Mouse (Mus musculus): Measurements from ENCODE around the gene Aff1. TPM values are rescaled to one million over a fixed set of nuclear protein-coding genes. Genes with fewer than 3 reads are reported as not detected.
A peak's percentile ranks its signal among the peaks of the same experiment; 100 is the strongest.

Aff1 gene
- polyA plus RNA-seq, 1 experiment from 2014 or later: 6.8 TPM

GRCm38 (mm10) chr5:103709044-103709443, 16.9 kb downstream of the Aff1 start:
- no peak overlapping the region for H3K4me3 ChIP-seq (ENCODE audit: low read depth, low read length)
- H3K27me3 ChIP-seq (replicated peaks; ENCODE audit: control insufficient read depth, insufficient read depth, low read length): no peaks in the 10 kb centered on the region
- no peaks in the 10 kb centered on the region for H3K4me1 ChIP-seq (replicated peaks; ENCODE audit: control insufficient read depth, insufficient read depth, low read length)
- no peaks in the 10 kb centered on the region for H3K9me3 ChIP-seq (ENCODE audit: control insufficient read depth)
- peak; percentile 85 for ATAC-seq
- WGBS: 56% methylated on average over 3 of the region's 3 CpGs
- no peak overlapping the region for H3K9ac ChIP-seq (ENCODE audit: low read depth, low read length)
- TF ChIP-seq CTCF (IDR thresholded peaks at IDR 0.05; ENCODE audit: low read depth): no peak
- no peaks in the 10 kb centered on the region for H3K36me3 ChIP-seq (ENCODE audit: control insufficient read depth, insufficient read depth)
- H3K4me2 ChIP-seq (replicated peaks; ENCODE audit: low read depth): no peak overlapping the region
- H3K27ac ChIP-seq (ENCODE audit: low read depth, low read length): no peak overlapping the region

GRCm38 (mm10) chr5:103711886-103712285, 19.7 kb downstream of the Aff1 start:
- ATAC-seq: no peak
- WGBS: 65% methylated on average over 2 of the region's 2 CpGs
- H3K4me3 ChIP-seq (ENCODE audit: low read depth, low read length): no peak overlapping the region
- no peak overlapping the region for H3K9ac ChIP-seq (ENCODE audit: low read depth, low read length)
- no peak overlapping the region for H3K4me2 ChIP-seq (replicated peaks; ENCODE audit: low read depth)
- no peaks in the 10 kb centered on the region for H3K4me1 ChIP-seq (replicated peaks; ENCODE audit: control insufficient read depth, insufficient read depth, low read length)
- no peaks in the 10 kb centered on the region for H3K27me3 ChIP-seq (replicated peaks; ENCODE audit: control insufficient read depth, insufficient read depth, low read length)
- no peak overlapping the region for H3K27ac ChIP-seq (ENCODE audit: low read depth, low read length)
- TF ChIP-seq CTCF (IDR thresholded peaks at IDR 0.05; ENCODE audit: low read depth): no peak
- no peaks in the 10 kb centered on the region for H3K36me3 ChIP-seq (ENCODE audit: control insufficient read depth, insufficient read depth)
- no peaks in the 10 kb centered on the region for H3K9me3 ChIP-seq (ENCODE audit: control insufficient read depth)

- Histone ChIP-seq H3K27me3 (replicated peaks; ENCODE audit: control insufficient read depth, insufficient read depth, low read length) (no peaks in the 10 kb centered on the region), H3K4me2 (replicated peaks; ENCODE audit: low read depth) (no peak overlapping the region), H3K27ac (ENCODE audit: low read depth, low read length) (no peak overlapping the region), H3K9me3 (ENCODE audit: control insufficient read depth) (no peaks in the 10 kb centered on the region), H3K9ac (ENCODE audit: low read depth, low read length) (no peak overlapping the region), H3K4me3 (ENCODE audit: low read depth, low read length) (no peak overlapping the region), H3K36me3 (ENCODE audit: control insufficient read depth, insufficient read depth) (no peaks in the 10 kb centered on the region), H3K4me1 (replicated peaks; ENCODE audit: control insufficient read depth, insufficient read depth, low read length) (no peaks in the 10 kb centered on the region)
- no peak for ATAC-seq
- 76% methylated on average over 2 of the region's 2 CpGs for WGBS
- TF ChIP-seq CTCF (IDR thresholded peaks at IDR 0.05; ENCODE audit: low read depth): no peak
These were observed 21.2 kb downstream of the Aff1 start for GRCm38 (mm10) chr5:103713422-103713821.

- no peak overlapping the region for H3K27ac ChIP-seq (ENCODE audit: low read depth, low read length)
- no peaks in the 10 kb centered on the region for H3K4me1 ChIP-seq (replicated peaks; ENCODE audit: control insufficient read depth, insufficient read depth, low read length)
- H3K9me3 ChIP-seq (ENCODE audit: control insufficient read depth): no peaks in the 10 kb centered on the region
- ATAC-seq: no peak
- no peaks in the 10 kb centered on the region for H3K27me3 ChIP-seq (replicated peaks; ENCODE audit: control insufficient read depth, insufficient read depth, low read length)
- H3K4me3 ChIP-seq (ENCODE audit: low read depth, low read length): no peak overlapping the region
- no peak overlapping the region for H3K9ac ChIP-seq (ENCODE audit: low read depth, low read length)
- WGBS: 87% methylated on average over 6 of the region's 6 CpGs
- TF ChIP-seq CTCF (IDR thresholded peaks at IDR 0.05; ENCODE audit: low read depth): no peak
- no peak overlapping the region for H3K4me2 ChIP-seq (replicated peaks; ENCODE audit: low read depth)
- no peaks in the 10 kb centered on the region for H3K36me3 ChIP-seq (ENCODE audit: control insufficient read depth, insufficient read depth)
These were observed 22.8 kb downstream of the Aff1 start for GRCm38 (mm10) chr5:103714943-103715342.

- 82% methylated on average over 5 of the region's 5 CpGs for WGBS
- ATAC-seq: no peak
These were observed 24.7 kb downstream of the Aff1 start for GRCm38 (mm10) chr5:103716824-103717342.

GRCm38 (mm10) chr5:103719131-103719530, 27.0 kb downstream of the Aff1 start:
- Histone ChIP-seq H3K9me3 (ENCODE audit: control insufficient read depth) (no peaks in the 10 kb centered on the region), H3K36me3 (ENCODE audit: control insufficient read depth, insufficient read depth) (no peaks in the 10 kb centered on the region), H3K4me3 (ENCODE audit: low read depth, low read length) (no peak overlapping the region), H3K4me1 (replicated peaks; ENCODE audit: control insufficient read depth, insufficient read depth, low read length) (no peaks in the 10 kb centered on the region), H3K9ac (ENCODE audit: low read depth, low read length) (no peak overlapping the region), H3K27me3 (replicated peaks; ENCODE audit: control insufficient read depth, insufficient read depth, low read length) (no peaks in the 10 kb centered on the region), H3K4me2 (replicated peaks; ENCODE audit: low read depth) (no peak overlapping the region), H3K27ac (ENCODE audit: low read depth, low read length) (no peak overlapping the region)
- no peak for ATAC-seq
- 44% methylated on average over 6 of the region's 6 CpGs for WGBS
- TF ChIP-seq CTCF (IDR thresholded peaks at IDR 0.05; ENCODE audit: low read depth): no peak

More at GRCm38 (mm10) chr5:103716824-103717342, 24.7 kb downstream of the Aff1 start:
- Histone ChIP-seq H3K4me3 (ENCODE audit: low read depth, low read length) (no peak overlapping the region), H3K27ac (ENCODE audit: low read depth, low read length) (no peak overlapping the region), H3K36me3 (ENCODE audit: control insufficient read depth, insufficient read depth) (no peaks in the 10 kb centered on the region), H3K27me3 (replicated peaks; ENCODE audit: control insufficient read depth, insufficient read depth, low read length) (no peaks in the 10 kb centered on the region), H3K9ac (ENCODE audit: low read depth, low read length) (no peak overlapping the region), H3K4me1 (replicated peaks; ENCODE audit: control insufficient read depth, insufficient read depth, low read length) (no peaks in the 10 kb centered on the region), H3K9me3 (ENCODE audit: control insufficient read depth) (no peaks in the 10 kb centered on the region), H3K4me2 (replicated peaks; ENCODE audit: low read depth) (no peak overlapping the region)
- no peak for TF ChIP-seq CTCF (IDR thresholded peaks at IDR 0.05; ENCODE audit: low read depth)

GRCm38 (mm10) chr5:103719851-103720250, 27.7 kb downstream of the Aff1 start:
- no peaks in the 10 kb centered on the region for H3K4me1 ChIP-seq (replicated peaks; ENCODE audit: control insufficient read depth, insufficient read depth, low read length)
- H3K9ac ChIP-seq (ENCODE audit: low read depth, low read length): no peak overlapping the region
- no peak for ATAC-seq
- no peak overlapping the region for H3K27ac ChIP-seq (ENCODE audit: low read depth, low read length)
- H3K4me2 ChIP-seq (replicated peaks; ENCODE audit: low read depth): no peak overlapping the region
- no peak for TF ChIP-seq CTCF (IDR thresholded peaks at IDR 0.05; ENCODE audit: low read depth)
- no peaks in the 10 kb centered on the region for H3K27me3 ChIP-seq (replicated peaks; ENCODE audit: control insufficient read depth, insufficient read depth, low read length)
- no peaks in the 10 kb centered on the region for H3K36me3 ChIP-seq (ENCODE audit: control insufficient read depth, insufficient read depth)
- H3K9me3 ChIP-seq (ENCODE audit: control insufficient read depth): no peaks in the 10 kb centered on the region
- WGBS: 52% methylated on average over 3 of the region's 3 CpGs
- H3K4me3 ChIP-seq (ENCODE audit: low read depth, low read length): no peak overlapping the region

Data from intestine, postnatal 0 days (tissue).